Mouse (Mus musculus) ovary, adult 2 months (tissue): Measurements from ENCODE around the gene Olfr583. TPM values are rescaled to one million over a fixed set of nuclear protein-coding genes. Genes with fewer than 3 reads are reported as not detected.

Experiments
- polyA plus RNA-seq: library from polyadenylated mRNA; depleted of rRNA; stranded (reverse); fragments of >200 nt; gene quantifications from 2 replicates; pipeline ENCODE4 v1.2.3, GENCODE M21; 2012; rRNA removed

The Olfr583 gene
- not detected in 2 replicates for polyA plus RNA-seq

GRCm38 (mm10) chr7:103051000-103051399, at the start of gene Olfr583:
TSS of gene Olfr583 (plus strand) at chr7:103051300.

DNA sequence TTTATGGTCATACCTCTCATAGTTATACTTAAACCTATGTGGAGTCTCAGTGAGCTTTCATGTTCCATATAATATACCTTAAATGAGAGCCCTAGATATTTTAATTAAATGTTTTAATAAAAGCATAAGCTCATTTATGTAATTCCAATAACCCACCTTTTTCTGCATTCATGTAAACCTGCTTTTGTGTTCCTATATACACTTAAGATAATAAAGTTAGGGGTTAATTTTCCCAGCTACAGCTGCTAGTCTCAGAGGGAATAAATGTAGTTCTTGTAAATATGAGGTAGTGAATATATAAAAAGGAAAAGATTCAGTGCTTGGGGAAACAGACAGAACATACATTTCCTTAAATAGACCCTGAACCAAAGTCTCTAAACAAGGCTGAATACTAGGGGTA, 13.4 kb upstream of the Olfr583 start, which contains the start of gene Olfr582:
TSS of gene Olfr582 (plus strand) at position 301 of the 400 bp plus-strand sequence.

GRCm38 (mm10) chr7:103081585-103081984, 30.5 kb downstream of the Olfr583 start, which contains the start of gene Olfr584:
TSS of gene Olfr584 (plus strand) at chr7:103081885.

GRCm38 (mm10) chr7:103097420-103097819, 46.3 kb downstream of the Olfr583 start, which contains the start of gene Olfr585:
TSS of gene Olfr585 (plus strand) at chr7:103097720.

Other genes starting within 250 kb of the Olfr583 start
- not detected in 2 replicates for gene Olfr564, start 247.8 kb upstream of the Olfr583 start, polyA plus RNA-seq
- not detected in 2 replicates for gene Olfr566, start 192.5 kb upstream of the Olfr583 start, polyA plus RNA-seq
- not detected in 2 replicates for gene Olfr568, start 174.2 kb upstream of the Olfr583 start, polyA plus RNA-seq
- not detected in 2 replicates for gene Olfr569, start 160.4 kb upstream of the Olfr583 start, polyA plus RNA-seq
- not detected in 2 replicates for gene Olfr570, start 156.7 kb upstream of the Olfr583 start, polyA plus RNA-seq
- gene Olfr571, start 133.8 kb upstream of the Olfr583 start, polyA plus RNA-seq, result not detected in 2 replicates
- not detected in 2 replicates for gene Olfr572, start 126.9 kb upstream of the Olfr583 start, polyA plus RNA-seq
- gene Olfr573-ps1, start 108.7 kb upstream of the Olfr583 start, polyA plus RNA-seq, result not detected in 2 replicates
- not detected in 2 replicates for gene Olfr574, start 102.8 kb upstream of the Olfr583 start, polyA plus RNA-seq
- gene Olfr575, start 92.5 kb upstream of the Olfr583 start, polyA plus RNA-seq, result not detected in 2 replicates
- not detected in 2 replicates for gene Olfr576, start 88.6 kb upstream of the Olfr583 start, polyA plus RNA-seq
- gene Olfr577, start 75.4 kb upstream of the Olfr583 start, polyA plus RNA-seq, result not detected in 2 replicates
- gene Olfr578, start 62.0 kb upstream of the Olfr583 start, polyA plus RNA-seq, result not detected in 2 replicates
- gene Olfr582, start 13.3 kb upstream of the Olfr583 start, polyA plus RNA-seq, result not detected in 2 replicates
- gene Olfr584, start 30.6 kb downstream of the Olfr583 start, polyA plus RNA-seq, result not detected in 2 replicates
- gene Olfr585, start 46.4 kb downstream of the Olfr583 start, polyA plus RNA-seq, result not detected in 2 replicates
- not detected in 2 replicates for gene Olfr586, start 74.3 kb downstream of the Olfr583 start, polyA plus RNA-seq
- gene Olfr588-ps1, start 89.6 kb downstream of the Olfr583 start, polyA plus RNA-seq, result not detected in 2 replicates
- not detected in 2 replicates for gene Olfr589, start 105.1 kb downstream of the Olfr583 start, polyA plus RNA-seq
- not detected in 2 replicates for gene Olfr591, start 127.0 kb downstream of the Olfr583 start, polyA plus RNA-seq
- not detected in 2 replicates for gene Olfr592, start 133.5 kb downstream of the Olfr583 start, polyA plus RNA-seq
- not detected in 2 replicates for gene Olfr593, start 160.6 kb downstream of the Olfr583 start, polyA plus RNA-seq
- not detected in 2 replicates for gene Olfr594, start 165.7 kb downstream of the Olfr583 start, polyA plus RNA-seq
- gene Usp17ld, start 201.2 kb downstream of the Olfr583 start, polyA plus RNA-seq, result not detected in 2 replicates